Mouse (Mus musculus) adrenal gland, adult 8-10 months (tissue): Measurements from ENCODE around the gene Enpp1. TPM values are rescaled to one million over a fixed set of nuclear protein-coding genes. Genes with fewer than 3 reads are reported as not detected.

Experiments
- DNase-seq: peaks from one replicate; pipeline ENCODE4 v3.0.0; 2022
- total RNA-seq, 4 experiments: library from RNA; stranded (reverse); gene quantifications; 2 replicates each; pipeline ENCODE4 v1.2.4; 2022

Enpp1 gene
- total RNA-seq, 4 experiments from 2014 or later = 2.8 to 4.7 (median 3.9) TPM

GRCm38 (mm10) chr10:24710361-24710760 lies 1.6 kb downstream of the Enpp1 start:
- no peak for DNase-seq

- no peak for DNase-seq
These were observed 4.2 kb downstream of the Enpp1 start for GRCm38 (mm10) chr10:24707745-24708144.

- DNase-seq = no peak
These were observed 5.4 kb downstream of the Enpp1 start for GRCm38 (mm10) chr10:24706431-24707140.

GRCm38 (mm10) chr10:24702698-24703097 lies 9.3 kb downstream of the Enpp1 start:
- no peak for DNase-seq

GRCm38 (mm10) chr10:24698131-24698775 lies 13.7 kb downstream of the Enpp1 start:
- no peak for DNase-seq

GRCm38 (mm10) chr10:24696761-24697160 lies 15.2 kb downstream of the Enpp1 start:
- no peak for DNase-seq

- no peak for DNase-seq
These were observed 16.2 kb downstream of the Enpp1 start for GRCm38 (mm10) chr10:24695786-24696185.

- DNase-seq = no peak
These were observed 29.3 kb downstream of the Enpp1 start for GRCm38 (mm10) chr10:24682518-24683104.

- DNase-seq = no peak
These were observed 34.3 kb downstream of the Enpp1 start for GRCm38 (mm10) chr10:24677681-24678080.

GRCm38 (mm10) chr10:24674261-24674660 lies 37.7 kb downstream of the Enpp1 start:
- no peak for DNase-seq

GRCm38 (mm10) chr10:24672948-24673347 lies 39.0 kb downstream of the Enpp1 start:
- DNase-seq = no peak

- DNase-seq = no peak
These were observed 41.4 kb downstream of the Enpp1 start for GRCm38 (mm10) chr10:24670548-24670947.

- no peak for DNase-seq
These were observed 60.9 kb downstream of the Enpp1 start for GRCm38 (mm10) chr10:24650990-24651569.

- DNase-seq = no peak
These were observed 63.8 kb downstream of the Enpp1 start for GRCm38 (mm10) chr10:24647996-24648738.

- no peak for DNase-seq
These were observed 66.8 kb downstream of the Enpp1 start for GRCm38 (mm10) chr10:24645169-24645568.

- DNase-seq = no peak
These were observed 69.0 kb downstream of the Enpp1 start for GRCm38 (mm10) chr10:24642796-24643580.

- no peak for DNase-seq
These were observed 70.4 kb downstream of the Enpp1 start for GRCm38 (mm10) chr10:24641416-24642140.

- DNase-seq = no peak
These were observed 71.6 kb downstream of the Enpp1 start for GRCm38 (mm10) chr10:24640186-24640875.

- DNase-seq = no peak
These were observed 72.4 kb downstream of the Enpp1 start for GRCm38 (mm10) chr10:24639596-24639995.

- DNase-seq = no peak
These were observed 73.5 kb downstream of the Enpp1 start for GRCm38 (mm10) chr10:24638306-24639070.
